Mouse (Mus musculus) heart, postnatal 0 days (tissue): ENCODE results near the gene Rbks. TPM values are rescaled to one million over a fixed set of nuclear protein-coding genes. Genes with fewer than 3 reads are reported as not detected.

Experiments
- ATAC-seq: fragments of 200-750 bp; cut with Nextera tagmentation; 2 replicates; pipeline ENCODE4 v1.8.0; 2017; ENCODE audit warnings: low read depth, moderate number of reproducible peaks, moderate library complexity; ENCODE audit not compliant: insufficient read depth
- DNase-seq: peaks from one replicate; pipeline ENCODE4 v3.0.0-alpha.2; 2016; ENCODE audit warnings: low spot score
- H3K27ac ChIP-seq: fragments of 300-500 bp; sonication (generic); 2 replicates; pipeline ENCODE4 v1.5.1; 2014; ENCODE audit warnings: low read depth, mild to moderate bottlenecking
- H3K27me3 ChIP-seq: fragments of 300-500 bp; sonication (generic); 2 replicates; pipeline ENCODE4 v1.6.1; 2014; ENCODE audit warnings: low read length, mixed read lengths; ENCODE audit not compliant: control insufficient read depth, insufficient read depth
- H3K36me3 ChIP-seq: fragments of 300-500 bp; sonication (generic); replicated peaks from 2 replicates; pipeline ENCODE4 v1.6.1; 2014; ENCODE audit warnings: low read length, mixed read lengths; ENCODE audit not compliant: control insufficient read depth, insufficient read depth
- H3K4me1 ChIP-seq: fragments of 300-500 bp; sonication (generic); 2 replicates; pipeline ENCODE4 v1.6.1; 2014; ENCODE audit warnings: antibody characterized with exemption; ENCODE audit not compliant: control insufficient read depth, insufficient read depth
- H3K4me2 ChIP-seq: fragments of 300-500 bp; sonication (generic); 2 replicates; pipeline ENCODE4 v1.6.1; 2014; ENCODE audit warnings: low read depth, mild to moderate bottlenecking, low read length, moderate library complexity
- H3K4me3 ChIP-seq: fragments of 300-500 bp; sonication (generic); 2 replicates; pipeline ENCODE4 v1.5.1; 2014; ENCODE audit warnings: low read depth, low read length
- H3K9ac ChIP-seq: fragments of 300-500 bp; sonication (generic); replicated peaks from 2 replicates; pipeline ENCODE4 v1.6.1; 2014; ENCODE audit warnings: low read depth, low read length, mixed read lengths
- H3K9me3 ChIP-seq: fragments of 300-500 bp; sonication (generic); replicated peaks from 2 replicates; pipeline ENCODE4 v1.6.1; 2016; ENCODE audit warnings: low read length; ENCODE audit not compliant: control insufficient read depth
- CTCF ChIP-seq: IDR thresholded peaks from 2 replicates; pipeline ENCODE4 v1.5.1; 2016; ENCODE audit warnings: antibody characterized with exemption, control low read depth, low read depth
- EP300 ChIP-seq: IDR thresholded peaks from 2 replicates; pipeline ENCODE4 v1.6.1; 2016; ENCODE audit warnings: antibody characterized with exemption, low read depth
- WGBS: fragments of 180-500 bp; shearing (Covaris S2); extraction: QIAGEN DNeasy Blood & Tissue Kit; methylation state at CpG from one replicate; pipeline ENCODE4 v1.1.7; 2014; 5-methylcytosine and 5-hydroxymethylcytosine counted together
- polyA plus RNA-seq: library from polyadenylated mRNA; unstranded; fragments of >200 nt; fragmentation: Nextera tagmentation; extraction: Ambion mirVana; gene quantifications from 2 replicates; pipeline ENCODE4 v1.2.1, GENCODE M21; 2015
- total RNA-seq: library from RNA; depleted of rRNA; stranded (reverse); fragments of >200 nt; gene quantifications from 2 replicates; pipeline ENCODE4 v1.2.3, GENCODE M21; 2014; ENCODE audit warnings: low replicate concordance

The Rbks gene
- total and polyA plus RNA-seq, 2 experiments from 2014 or later, result 0.53 to 9.1 TPM

DNA sequence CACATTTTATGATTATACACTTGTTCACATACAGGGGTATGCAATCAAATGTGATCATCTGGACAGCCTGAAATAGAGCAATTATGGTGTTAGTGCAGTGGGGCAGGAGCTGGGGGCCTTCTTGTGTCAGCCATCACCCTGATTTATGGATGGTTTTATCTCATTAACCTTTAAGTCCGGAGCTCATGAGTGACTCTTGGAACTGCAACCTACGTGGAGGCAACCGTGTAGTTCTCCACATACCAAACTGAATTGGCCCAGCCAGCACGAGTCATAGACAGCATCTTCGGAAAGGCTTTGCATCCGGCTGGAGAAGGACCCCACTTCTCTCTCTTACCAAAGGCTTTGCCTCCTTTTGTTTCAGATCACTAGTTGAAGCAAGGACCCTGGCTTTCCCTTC, 93.7 kb downstream of the Rbks start:
- H3K4me2 ChIP-seq, result no peak overlapping the region
- no peak overlapping the region for H3K4me3 ChIP-seq
- no peaks in the 10 kb centered on the region for H3K9me3 ChIP-seq
- 68% methylated on average over 6 of the region's 6 CpGs for WGBS
- 0 out of 2 replicates have a peak, but pooled peaks cover 7% of the 10 kb centered on the region for H3K4me1 ChIP-seq
- ATAC-seq (no peak), DNase-seq (no peak)
- no peaks in the 10 kb centered on the region for H3K36me3 ChIP-seq
- no peaks in the 10 kb centered on the region for H3K27me3 ChIP-seq
- no peak overlapping the region for H3K27ac ChIP-seq
- no peak for TF ChIP-seq EP300
- TF ChIP-seq CTCF, result no peak
- H3K9ac ChIP-seq, result no peak overlapping the region

DNA sequence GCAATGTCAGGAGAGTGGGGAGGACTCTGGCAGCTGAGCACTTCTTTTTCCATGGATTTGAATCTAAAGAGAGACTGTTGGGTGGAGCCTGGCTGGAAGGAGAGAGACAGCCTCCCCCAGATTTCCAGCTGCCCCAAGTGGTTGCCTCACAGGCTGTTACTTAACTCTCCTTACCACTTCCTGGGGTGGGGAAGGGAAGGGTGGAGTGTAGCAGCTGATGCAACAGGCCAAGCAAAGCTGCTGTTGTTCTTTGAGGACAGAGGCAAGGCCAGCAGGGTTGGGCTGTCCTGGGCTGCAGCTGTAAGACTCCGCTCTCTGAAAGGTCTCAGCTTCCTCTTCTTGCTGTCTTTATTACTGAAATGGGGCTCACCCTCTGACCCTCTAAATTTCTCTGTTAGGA, 95.0 kb downstream of the Rbks start:
- H3K9ac ChIP-seq, result no peak overlapping the region
- ATAC-seq (peak; percentile 81), DNase-seq (peak; percentile 69)
- H3K4me1 ChIP-seq, result 0 out of 2 replicates have a peak, but pooled peaks cover 9% of the 10 kb centered on the region
- H3K36me3 ChIP-seq, result no peaks in the 10 kb centered on the region
- WGBS, result 88% methylated on average over 1 of the region's 1 CpGs
- no peak overlapping the region for H3K4me2 ChIP-seq
- H3K27me3 ChIP-seq, result no peaks in the 10 kb centered on the region
- no peaks in the 10 kb centered on the region for H3K9me3 ChIP-seq
- peak overlapping the region; percentile 66 for H3K27ac ChIP-seq
- TF ChIP-seq EP300, result no peak
- no peak for TF ChIP-seq CTCF
- no peak overlapping the region for H3K4me3 ChIP-seq

DNA sequence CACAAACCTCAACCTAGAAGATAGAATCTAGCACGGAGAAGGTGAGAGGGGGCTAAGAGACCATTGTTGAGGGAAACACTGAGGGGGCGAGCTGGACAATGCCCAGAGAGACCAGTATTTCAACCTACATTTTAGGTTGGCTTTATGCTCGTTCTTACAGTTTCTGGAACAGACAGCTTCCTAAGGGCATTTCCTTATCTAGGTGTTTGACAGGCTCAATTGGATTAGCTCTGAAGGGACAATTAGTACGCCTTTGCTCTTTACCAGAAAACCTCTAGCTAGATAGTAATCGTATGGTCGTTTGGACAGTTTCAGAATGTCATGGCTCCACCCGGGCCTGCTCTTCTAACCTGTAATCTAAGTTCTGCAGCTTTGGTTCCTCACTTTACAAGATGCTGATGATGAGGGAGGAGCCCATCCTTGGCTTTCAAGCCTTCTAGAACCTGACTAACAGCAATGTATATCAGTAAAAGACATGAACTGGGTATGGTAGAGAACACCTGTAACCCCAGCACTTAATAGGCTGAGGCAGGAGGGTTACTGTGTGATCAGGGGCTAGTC, 96.2 kb downstream of the Rbks start:
- Histone ChIP-seq H3K9ac (no peak overlapping the region), H3K27ac (no peak overlapping the region), H3K27me3 (no peaks in the 10 kb centered on the region), H3K4me3 (no peak overlapping the region), H3K9me3 (no peaks in the 10 kb centered on the region), H3K4me1 (0 out of 2 replicates have a peak, but pooled peaks cover 15% of the 10 kb centered on the region), H3K4me2 (no peak overlapping the region), H3K36me3 (no peaks in the 10 kb centered on the region)
- WGBS, result 65% methylated on average over 7 of the region's 7 CpGs
- TF ChIP-seq CTCF (no peak), EP300 (no peak)
- DNase-seq, result no peak
- no peak for ATAC-seq

GRCm38 (mm10) chr5:31599161-31599560, 98.3 kb downstream of the Rbks start:
- Histone ChIP-seq H3K4me2 (no peak overlapping the region), H3K4me3 (no peak overlapping the region), H3K9ac (no peak overlapping the region), H3K9me3 (no peaks in the 10 kb centered on the region), H3K36me3 (no peaks in the 10 kb centered on the region), H3K27me3 (no peaks in the 10 kb centered on the region), H3K4me1 (0 out of 2 replicates have a peak, but pooled peaks cover 15% of the 10 kb centered on the region), H3K27ac (no peak overlapping the region)
- no peak for ATAC-seq
- TF ChIP-seq CTCF (peak; percentile 15; the same call in 1 of the 2 replicates), EP300 (no peak)
- 80% methylated on average over 2 of the region's 2 CpGs for WGBS
- no peak for DNase-seq

- Histone ChIP-seq H3K36me3 (no peaks in the 10 kb centered on the region), H3K4me1 (0 out of 2 replicates have a peak, but pooled peaks cover 15% of the 10 kb centered on the region), H3K27me3 (no peaks in the 10 kb centered on the region), H3K27ac (no peak overlapping the region), H3K4me3 (no peak overlapping the region), H3K9ac (no peak overlapping the region), H3K4me2 (no peak overlapping the region), H3K9me3 (no peaks in the 10 kb centered on the region)
- DNase-seq, result peak; percentile 48
- WGBS, result 67% methylated on average over 4 of the region's 4 CpGs
- TF ChIP-seq EP300 (no peak), CTCF (peak; percentile 43)
- no peak for ATAC-seq
Measured at GRCm38 (mm10) chr5:31598579-31598978, 98.8 kb downstream of the Rbks start.

GRCm38 (mm10) chr5:31598121-31598520, 99.3 kb downstream of the Rbks start:
- ATAC-seq (no peak), DNase-seq (no peak)
- H3K4me3 ChIP-seq, result no peak overlapping the region
- TF ChIP-seq CTCF (no peak), EP300 (no peak)
- no peak overlapping the region for H3K27ac ChIP-seq
- H3K27me3 ChIP-seq, result no peaks in the 10 kb centered on the region
- 0 out of 2 replicates have a peak, but pooled peaks cover 15% of the 10 kb centered on the region for H3K4me1 ChIP-seq
- WGBS, result 67% methylated on average over 7 of the region's 7 CpGs
- H3K9ac ChIP-seq, result no peak overlapping the region
- no peaks in the 10 kb centered on the region for H3K9me3 ChIP-seq
- no peak overlapping the region for H3K4me2 ChIP-seq
- no peaks in the 10 kb centered on the region for H3K36me3 ChIP-seq
